Mouse (Mus musculus): ENCODE data around the gene Dbr1. TPM values are rescaled to one million over a fixed set of nuclear protein-coding genes. Genes with fewer than 3 reads are reported as not detected.

The Dbr1 gene
- total and polyA plus RNA-seq, 3 experiments: 51.6 to 53.7 TPM; not detected in 1

DNA sequence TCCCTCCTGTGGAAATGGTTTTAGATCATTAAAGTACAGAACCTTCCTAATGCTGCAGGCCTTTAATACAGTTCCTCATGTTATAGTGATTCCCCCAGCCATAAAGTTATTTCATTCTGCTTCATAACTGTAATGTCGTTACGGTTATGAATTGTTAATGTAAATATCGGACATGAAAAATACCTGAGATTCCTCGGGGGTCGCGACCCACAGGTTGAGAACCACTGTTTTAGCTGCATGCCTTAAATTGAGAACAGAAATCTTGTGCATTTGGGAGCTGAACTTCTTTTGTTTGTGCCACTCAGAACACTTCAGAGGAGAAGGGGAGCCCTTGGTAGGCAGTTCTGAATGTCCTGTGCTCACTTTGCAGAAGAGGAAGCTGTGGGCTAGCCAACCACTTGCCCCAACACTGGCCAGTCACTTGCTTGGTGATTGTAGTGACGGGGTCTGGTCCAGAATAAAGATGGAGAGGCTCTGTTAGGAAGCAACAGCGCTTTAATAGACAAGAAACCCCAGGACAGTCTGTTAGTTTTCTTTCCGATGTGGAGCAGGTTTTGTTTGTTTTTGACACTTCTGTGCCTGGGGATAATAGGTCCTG is 55.0 kb downstream of the Dbr1 start:
- H3K9ac ChIP-seq (ENCODE audit: control insufficient read depth, low read depth, low read length, poor library complexity, severe bottlenecking): no peak overlapping the region
- H3K9me3 ChIP-seq (replicated peaks; ENCODE audit: insufficient read depth, low read length): no peaks in the 10 kb centered on the region

DNA sequence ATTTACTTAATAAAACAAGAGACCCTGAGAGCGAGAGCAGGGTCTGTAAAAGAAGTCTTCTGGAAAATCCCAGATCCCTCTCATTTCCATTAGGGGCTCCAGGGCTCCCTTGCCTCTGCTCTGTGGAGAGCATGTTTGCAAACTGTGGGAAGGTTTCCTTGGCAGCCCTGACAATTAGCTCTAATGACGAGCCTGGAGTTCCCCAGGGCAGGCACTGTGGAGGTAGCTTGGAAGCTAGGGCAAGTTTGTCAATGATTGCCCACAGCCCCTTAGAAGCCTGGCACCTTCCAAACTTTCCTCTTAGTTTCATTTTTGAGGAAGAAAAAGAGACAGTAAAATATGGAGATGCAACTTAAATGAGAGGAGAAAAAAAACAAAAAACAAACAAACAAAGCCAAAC is 56.2 kb downstream of the Dbr1 start:
- H3K27ac ChIP-seq (ENCODE audit: control insufficient read depth, low read depth, low read length): no peak overlapping the region
- no peaks in the 10 kb centered on the region for H3K36me3 ChIP-seq (ENCODE audit: control insufficient read depth in 1 of 2, insufficient read depth in 2 of 2, low read length in 2 of 2)
- H3K79me2 ChIP-seq (ENCODE audit: control insufficient read depth, insufficient read depth, low read length, poor library complexity): no peaks in the 10 kb centered on the region
- DNase-seq (ENCODE audit: low read depth, low spot score): no peak
- no peaks in the 10 kb centered on the region; a peak in 1 of 4 replicates for H3K27me3 ChIP-seq (ENCODE audit: control insufficient read depth in 1 of 2, insufficient read depth in 2 of 2, low read length in 2 of 2)
- peak overlapping the region in 1 of 2 experiments; percentile 9; a peak in 1 of 4 replicates for H3K4me3 ChIP-seq (ENCODE audit: control insufficient read depth in 1 of 2, insufficient read depth in 1 of 2, low read depth in 2 of 2, low read length in 2 of 2)
- H3K9ac ChIP-seq (ENCODE audit: control insufficient read depth, low read depth, low read length, poor library complexity, severe bottlenecking): no peak overlapping the region
- TF ChIP-seq MAX (IDR thresholded peaks at IDR 0.05; ENCODE audit: low read length) (no peak), EP300 (IDR thresholded peaks at IDR 0.05; ENCODE audit: low read depth in 1 of 2, low read length in 2 of 2) (no peak), MYC (IDR thresholded peaks at IDR 0.05; ENCODE audit: low read depth, low read length) (no peak), GABPA (IDR thresholded peaks at IDR 0.05; ENCODE audit: low read depth, low read length) (no peak), SIN3A (IDR thresholded peaks at IDR 0.05; ENCODE audit: low read length) (no peak), SMC3 (IDR thresholded peaks at IDR 0.05; ENCODE audit: low read depth, low read length) (no peak), CHD1 (IDR thresholded peaks at IDR 0.05; ENCODE audit: low read depth, low read length) (no peak), JUND (IDR thresholded peaks at IDR 0.05; ENCODE audit: low read depth, low read length) (no peak), BHLHE40 (IDR thresholded peaks at IDR 0.05; ENCODE audit: borderline replicate concordance, low read depth, low read length) (no peak), NELFE (IDR thresholded peaks at IDR 0.05; ENCODE audit: low read depth, low read length) (no peak), ZMIZ1 (IDR thresholded peaks at IDR 0.05; ENCODE audit: low read depth, low read length) (no peak), CHD2 (IDR thresholded peaks at IDR 0.05; ENCODE audit: low read length) (no peak), UBTF (IDR thresholded peaks at IDR 0.05; ENCODE audit: borderline replicate concordance, insufficient read depth, low read depth, low read length) (no peak)
- H3K4me1 ChIP-seq (ENCODE audit: control insufficient read depth in 1 of 2, insufficient read depth in 2 of 2, low read length in 2 of 2): no peaks in the 10 kb centered on the region; a peak in 1 of 4 replicates
- no peaks in the 10 kb centered on the region for H3K9me3 ChIP-seq (replicated peaks; ENCODE audit: insufficient read depth, low read length)

More for the DNA sequence above, 55.0 kb downstream of the Dbr1 start:
- no peak overlapping the region for H3K4me3 ChIP-seq (ENCODE audit: control insufficient read depth in 1 of 2, insufficient read depth in 1 of 2, low read depth in 2 of 2, low read length in 2 of 2)
- no peak for DNase-seq (ENCODE audit: low read depth, low spot score)
- H3K27ac ChIP-seq (ENCODE audit: control insufficient read depth, low read depth, low read length): no peak overlapping the region
- H3K27me3 ChIP-seq (ENCODE audit: control insufficient read depth in 1 of 2, insufficient read depth in 2 of 2, low read length in 2 of 2): no peaks in the 10 kb centered on the region; a peak in 1 of 4 replicates
- H3K36me3 ChIP-seq (ENCODE audit: control insufficient read depth in 1 of 2, insufficient read depth in 2 of 2, low read length in 2 of 2): no peaks in the 10 kb centered on the region
- TF ChIP-seq HCFC1 (IDR thresholded peaks at IDR 0.05; ENCODE audit: low read depth, low read length) (no peak), MAX (IDR thresholded peaks at IDR 0.05; ENCODE audit: low read length) (no peak), POLR2AphosphoS2 (IDR thresholded peaks at IDR 0.05; ENCODE audit: low read length) (no peak), SMC3 (IDR thresholded peaks at IDR 0.05; ENCODE audit: low read depth, low read length) (no peak), GABPA (IDR thresholded peaks at IDR 0.05; ENCODE audit: low read depth, low read length) (no peak), MYB (IDR thresholded peaks at IDR 0.05; ENCODE audit: low read depth, low read length) (no peak), USF1 (IDR thresholded peaks at IDR 0.05; ENCODE audit: low read depth, low read length) (no peak), CTCF (IDR thresholded peaks at IDR 0.05 in 2 of 3, conservative IDR thresholded peaks at IDR 0.05 in 1 of 3; ENCODE audit: control insufficient read depth in 1 of 3, insufficient read depth in 1 of 3, low read depth in 2 of 3, low read length in 3 of 3, poor library complexity in 1 of 3, severe bottlenecking in 1 of 3) (no peak), EP300 (IDR thresholded peaks at IDR 0.05; ENCODE audit: low read depth in 1 of 2, low read length in 2 of 2) (no peak), RCOR1 (IDR thresholded peaks at IDR 0.05; ENCODE audit: low read depth, low read length) (no peak), ZMIZ1 (IDR thresholded peaks at IDR 0.05; ENCODE audit: low read depth, low read length) (no peak), TCF12 (IDR thresholded peaks at IDR 0.05; ENCODE audit: low read depth, low read length) (no peak)
- H3K4me1 ChIP-seq (ENCODE audit: control insufficient read depth in 1 of 2, insufficient read depth in 2 of 2, low read length in 2 of 2): no peaks in the 10 kb centered on the region
- no peaks in the 10 kb centered on the region for H3K79me2 ChIP-seq (ENCODE audit: control insufficient read depth, insufficient read depth, low read length, poor library complexity)

Measured in MEL (cell line).